ENCODE assay signal across 20 mouse cellular contexts in the genomic region with DNA sequence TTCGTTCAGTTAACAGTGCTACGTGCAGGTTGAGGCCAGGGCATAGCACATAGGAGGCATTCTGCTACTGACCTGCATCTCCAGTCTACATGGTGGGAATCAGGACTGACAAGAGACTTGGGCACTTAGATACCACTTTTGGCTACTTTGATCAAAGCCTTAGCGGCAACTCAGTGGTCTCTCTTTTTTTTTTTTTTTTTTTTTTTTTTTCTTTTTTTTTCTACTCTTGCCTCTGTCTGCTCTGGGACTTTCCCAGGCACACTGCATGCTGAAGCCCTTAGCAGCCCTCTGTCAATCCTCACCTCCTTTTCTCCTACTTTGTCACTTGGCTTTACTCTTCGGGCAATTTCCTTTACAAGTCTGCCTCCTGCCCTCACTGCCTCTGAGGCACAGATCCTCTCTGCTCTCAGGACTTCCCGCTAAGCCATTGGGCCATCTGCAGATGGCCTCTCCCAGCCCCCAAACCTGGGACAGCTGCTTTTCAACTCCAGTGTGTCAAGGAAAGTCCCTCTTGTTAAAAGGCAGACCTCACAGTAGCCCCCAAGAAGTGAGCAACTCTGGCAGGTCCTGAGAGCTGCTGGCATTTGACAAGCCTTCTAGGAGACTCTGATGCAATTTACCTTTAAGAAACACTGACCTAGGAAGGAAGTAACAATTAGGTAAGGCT. TPM values are rescaled to one million over a fixed set of nuclear protein-coding genes. Genes with fewer than 3 reads are reported as not detected.
DNase-seq lines count a peak whose midpoint lies in the region; TF ChIP-seq lines count a peak whose summit lies in the region.
"Had no signal": no experiment of that assay in that cellular context is flagged by ENCODE, and none has a peak within 500 bp of the region (broad histone marks: within the 10 kb centered on the region; RNA-seq: fewer than 3 reads in every experiment).

No protein-coding gene starts in this region.

- H3K27me3 ChIP-seq in myocyte (ENCODE audit: control insufficient read depth, insufficient read depth, insufficient read length): no peaks in the 10 kb centered on the region
- H3K27me3 ChIP-seq: heart, embryonic 13.5 days; intestine, embryonic 15.5 days; midbrain, embryonic 13.5 days had no signal

- TF ChIP-seq POLR2A in myocyte (IDR thresholded peaks at IDR 0.05; ENCODE audit: insufficient read length, low read depth): no peak

- H3ac ChIP-seq in myocyte (ENCODE audit: control insufficient read depth, insufficient read length): no peak overlapping the region

- peak; percentile 87 for DNase-seq in heart, adult 11 months
- no peak for DNase-seq in heart, adult 18-20 months
- peak; percentile 4 for DNase-seq in lung, postnatal 36 days
- DNase-seq in lung, postnatal 14 days: no peak
- peak; percentile 22 for DNase-seq in embryo, embryonic 9.5 days (ENCODE audit: extremely low spot score)
- no peak for DNase-seq in cerebellum, postnatal 25 days
- no peak for DNase-seq in kidney, adult 9 months
- DNase-seq: adrenal gland, postnatal 36 days; B cell, adult 2 months; cerebellum, adult 8-10 months; gastrocnemius, postnatal 10 days; layer of hippocampus, postnatal 36 days; left cerebral cortex, postnatal 4 days; right cerebral cortex, adult 18-20 months; thymus, adult 18-20 months had no signal

- H3K79me2 ChIP-seq in myocyte (ENCODE audit: control insufficient read depth, insufficient read depth): no peaks in the 10 kb centered on the region

- H3K36me3 ChIP-seq in myocyte (ENCODE audit: control insufficient read depth, insufficient read depth): no peaks in the 10 kb centered on the region
- H3K36me3 ChIP-seq: heart, embryonic 13.5 days; intestine, embryonic 15.5 days; midbrain, embryonic 13.5 days had no signal

- H3K4me3 ChIP-seq in myocyte: no peak overlapping the region
- H3K4me3 ChIP-seq: heart, embryonic 13.5 days; intestine, embryonic 15.5 days; midbrain, embryonic 13.5 days had no signal

- peak overlapping the region; percentile 47 for H3K4me2 ChIP-seq in myocyte (ENCODE audit: low read depth)
- H3K4me2 ChIP-seq: heart, embryonic 13.5 days; hindbrain, embryonic 14.5 days; intestine, embryonic 15.5 days; midbrain, embryonic 13.5 days had no signal

TF ChIP-seq in myocyte, 11 proteins besides CTCF, POLR2A, EP300 and RAD21:
- TF ChIP-seq MYOD1 (IDR thresholded peaks at IDR 0.05; ENCODE audit: control insufficient read depth in 1 of 3, insufficient read length in 2 of 3, low read depth in 2 of 3) (peak in 1 of 3 experiments; percentile 24), CEBPB (IDR thresholded peaks at IDR 0.05; ENCODE audit: insufficient read depth, poor library complexity, severe bottlenecking) (no peak), MYOG (IDR thresholded peaks at IDR 0.05; ENCODE audit: control insufficient read depth in 1 of 3, insufficient read depth in 1 of 3, insufficient read length in 2 of 3, low read depth in 2 of 3) (peak in 1 of 3 experiments; percentile 77)

RNA-seq across cellular contexts. Expression of a gene that starts 23.8 kb away (rescaled TPM):
- total RNA-seq in heart, adult 18-20 months (2021): 1 to 10 TPM; 7.0 to 7.5 TPM
- polyA plus RNA-seq in myocyte (2012; fragmentation: generic; extraction: Trizol): 14.1 TPM

Comparison
In these comparisons a context has a peak if more than half of its experiments do, and no peak if none do; other contexts are left out.
1. DNase-seq: peak in heart, adult 11 months (single experiment), lung, postnatal 36 days (single experiment) and embryo, embryonic 9.5 days (single experiment); none in heart, adult 18-20 months (0 of 2), lung, postnatal 14 days (single experiment), cerebellum, postnatal 25 days (0 of 2) and kidney, adult 9 months (single experiment).